Mouse (Mus musculus): Measurements from ENCODE around the gene Atpaf2. TPM values are rescaled to one million over a fixed set of nuclear protein-coding genes. Genes with fewer than 3 reads are reported as not detected.

The Atpaf2 gene
- 35.8 and 42.2 TPM in 2 replicates for polyA plus RNA-seq (2012; ENCODE audit: low replicate concordance)

GRCm38 (mm10) chr11:60417717-60418472, at the start of gene Atpaf2:
Gene Atpaf2 (minus strand): TSS chr11:60418457.

GRCm38 (mm10) chr11:60454080-60454744, 36.0 kb upstream of the Atpaf2 start, which contains the start of gene Drg2:
Gene Drg2 (plus strand): TSS chr11:60454591.

GRCm38 (mm10) chr11:60416963-60417716, 1.1 kb downstream of the Atpaf2 start, which contains the start of gene Gid4:
Gene Gid4 (plus strand): TSS chr11:60417145.

GRCm38 (mm10) chr11:60352559-60353411, 65.5 kb downstream of the Atpaf2 start, which contains the start of the genes Tom1l2 and Drc3:
Gene Tom1l2 (minus strand): TSS chr11:60352905.
Gene Drc3 (plus strand): TSS chr11:60353329.

Other genes with a start within 250 kb of the Atpaf2 start
- gene Srebf1, start 195.9 kb downstream of the Atpaf2 start, polyA plus RNA-seq (2012; ENCODE audit: low replicate concordance), result 182 and 281 TPM in 2 replicates
- 23.5 and 40.8 TPM in 2 replicates for gene Tom1l2, start 65.6 kb downstream of the Atpaf2 start, polyA plus RNA-seq (2012; ENCODE audit: low replicate concordance)
- not detected in 2 replicates for gene Drc3, start 65.1 kb downstream of the Atpaf2 start, polyA plus RNA-seq (2012; ENCODE audit: low replicate concordance)
- 8.8 and 12.0 TPM in 2 replicates for gene Gid4, start 1.3 kb downstream of the Atpaf2 start, polyA plus RNA-seq (2012; ENCODE audit: low replicate concordance)
- gene Drg2, start 36.1 kb upstream of the Atpaf2 start, polyA plus RNA-seq (2012; ENCODE audit: low replicate concordance), result 23.8 and 35.1 TPM in 2 replicates
- 0.10 and 0.21 TPM in 2 replicates for gene Myo15, start 50.9 kb upstream of the Atpaf2 start, polyA plus RNA-seq (2012; ENCODE audit: low replicate concordance)
- 27.0 and 45.4 TPM in 2 replicates for gene Alkbh5, start 117.9 kb upstream of the Atpaf2 start, polyA plus RNA-seq (2012; ENCODE audit: low replicate concordance)